Mouse (Mus musculus) urinary bladder, adult 2 months (tissue): ENCODE data around the gene Il7r. TPM values are rescaled to one million over a fixed set of nuclear protein-coding genes. Genes with fewer than 3 reads are reported as not detected.

Source experiments
- DNase-seq: peaks from one replicate; pipeline ENCODE4 v3.0.0; 2022; ENCODE audit warnings: low spot score
- polyA plus RNA-seq: library from polyadenylated mRNA; depleted of rRNA; stranded (reverse); fragments of >200 nt; gene quantifications from 2 replicates; pipeline ENCODE4 v1.2.3, GENCODE M21; 2012; rRNA removed

Il7r gene
- polyA plus RNA-seq, 1 experiment, result 0.65 TPM

- DNase-seq, result no peak
Measured at GRCm38 (mm10) chr15:9471053-9471685, 58.8 kb downstream of the Il7r start.

GRCm38 (mm10) chr15:9464039-9464438 is 65.9 kb downstream of the Il7r start:
- DNase-seq, result no peak

GRCm38 (mm10) chr15:9463521-9464027 is 66.4 kb downstream of the Il7r start:
- no peak for DNase-seq

Other genes with a start within 250 kb of the Il7r start
- 0.03 TPM in 1 of 2 replicates, not detected in the other for gene Ugt3a2, start 194.6 kb downstream of the Il7r start, polyA plus RNA-seq
- 8.5 and 10.1 TPM in 2 replicates for gene Capsl, start 94.1 kb downstream of the Il7r start, polyA plus RNA-seq
- 0.10 and 0.18 TPM in 2 replicates for gene Spef2, start 218.7 kb upstream of the Il7r start, polyA plus RNA-seq